Mouse (Mus musculus): Measurements from ENCODE around the gene Thap3. TPM values are rescaled to one million over a fixed set of nuclear protein-coding genes. Genes with fewer than 3 reads are reported as not detected.

The Thap3 gene
- polyA plus RNA-seq, 1 experiment, result 23.6 TPM

DNA sequence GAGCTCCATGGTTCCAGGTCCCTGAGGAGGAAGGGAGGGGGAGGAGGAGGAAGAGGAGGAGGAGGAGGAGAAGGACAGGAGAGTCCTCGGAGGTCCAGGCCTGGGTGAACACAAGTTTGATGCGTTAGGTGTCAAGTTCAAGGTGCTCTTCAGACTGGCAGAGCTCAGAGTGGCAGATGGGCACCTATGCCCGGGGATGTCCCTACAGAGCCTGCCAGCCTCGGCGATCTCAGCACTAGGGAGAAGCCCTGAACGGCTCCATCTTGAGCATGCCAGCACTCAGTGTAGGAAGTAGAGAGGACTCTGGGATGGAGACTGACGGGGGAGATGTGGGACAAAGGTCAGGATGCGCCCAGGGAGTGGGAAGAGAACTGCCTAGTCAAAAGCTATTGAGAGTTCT, 2.1 kb downstream of the Thap3 start:
- Histone ChIP-seq H3K4me1 (ENCODE audit: control insufficient read depth, insufficient read depth, low read length) (no peaks in the 10 kb centered on the region; the same call in 1 of the 2 replicates), H3K27ac (ENCODE audit: control insufficient read depth, insufficient read depth, low read depth, low read length, poor library complexity) (no peak overlapping the region), H3K4me3 (replicated peaks; ENCODE audit: control insufficient read depth, low read depth, low read length) (no peak overlapping the region)
- TF ChIP-seq POLR2A (IDR thresholded peaks at IDR 0.05; ENCODE audit: borderline replicate concordance, control insufficient read depth, low read depth, low read length) (no peak), CTCF (IDR thresholded peaks at IDR 0.05; ENCODE audit: control insufficient read depth, insufficient read depth, low read length) (no peak)
- WGBS, result 82% methylated on average over 8 of the region's 8 CpGs

DNA sequence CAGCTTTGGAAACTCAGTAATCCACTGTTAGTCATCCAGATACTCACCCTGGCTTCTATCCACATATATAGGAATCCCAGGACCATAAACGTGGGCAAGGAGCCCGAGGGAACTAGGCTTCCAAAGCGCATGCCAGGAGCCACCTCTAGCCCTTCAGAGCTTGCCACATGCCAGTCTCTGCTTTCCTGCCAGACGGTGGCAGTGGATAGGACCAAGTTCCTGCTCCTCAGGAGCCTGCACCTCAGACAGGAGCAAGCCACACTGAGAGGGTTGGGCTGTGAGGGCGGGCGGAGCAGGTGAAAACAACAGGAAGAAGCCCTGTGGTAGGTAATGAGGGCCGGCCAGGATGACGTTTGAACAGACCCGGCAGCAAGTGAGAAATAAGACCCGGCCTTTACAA, 2.9 kb downstream of the Thap3 start:
- no peak overlapping the region for H3K27ac ChIP-seq (ENCODE audit: control insufficient read depth, insufficient read depth, low read depth, low read length, poor library complexity)
- H3K4me3 ChIP-seq (replicated peaks; ENCODE audit: control insufficient read depth, low read depth, low read length), result no peak overlapping the region
- 54% methylated on average over 10 of the region's 10 CpGs for WGBS
- H3K4me1 ChIP-seq (ENCODE audit: control insufficient read depth, insufficient read depth, low read length), result no peaks in the 10 kb centered on the region; the same call in 1 of the 2 replicates
- TF ChIP-seq POLR2A (IDR thresholded peaks at IDR 0.05; ENCODE audit: borderline replicate concordance, control insufficient read depth, low read depth, low read length) (no peak), CTCF (IDR thresholded peaks at IDR 0.05; ENCODE audit: control insufficient read depth, insufficient read depth, low read length) (no peak)

DNA sequence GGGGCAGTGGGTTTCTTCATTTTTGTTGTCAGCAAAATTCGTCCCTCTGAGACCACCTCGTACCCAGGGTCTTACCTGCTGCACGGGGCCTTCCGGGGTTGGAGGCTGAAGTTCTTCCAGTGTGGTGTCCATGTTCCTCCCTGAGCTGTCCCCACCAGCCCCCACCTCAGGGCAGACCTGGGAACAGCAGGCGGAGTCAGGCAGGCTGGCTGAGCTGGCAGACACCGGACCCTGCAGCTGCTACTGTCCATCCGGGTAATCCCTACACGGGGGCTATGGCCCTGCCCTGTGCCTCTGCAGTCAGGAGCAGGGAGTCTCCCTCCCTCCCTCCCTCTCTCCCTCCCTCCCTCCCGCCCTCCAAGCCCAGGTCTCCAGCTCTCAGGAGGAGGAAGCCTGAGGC, 5.2 kb downstream of the Thap3 start:
- WGBS, result 86% methylated on average over 9 of the region's 9 CpGs
- Histone ChIP-seq H3K4me3 (replicated peaks; ENCODE audit: control insufficient read depth, low read depth, low read length) (no peak overlapping the region), H3K27ac (ENCODE audit: control insufficient read depth, insufficient read depth, low read depth, low read length, poor library complexity) (no peak overlapping the region), H3K4me1 (ENCODE audit: control insufficient read depth, insufficient read depth, low read length) (no peaks in the 10 kb centered on the region; the same call in 1 of the 2 replicates)
- no peak for TF ChIP-seq POLR2A (IDR thresholded peaks at IDR 0.05; ENCODE audit: borderline replicate concordance, control insufficient read depth, low read depth, low read length)

DNA sequence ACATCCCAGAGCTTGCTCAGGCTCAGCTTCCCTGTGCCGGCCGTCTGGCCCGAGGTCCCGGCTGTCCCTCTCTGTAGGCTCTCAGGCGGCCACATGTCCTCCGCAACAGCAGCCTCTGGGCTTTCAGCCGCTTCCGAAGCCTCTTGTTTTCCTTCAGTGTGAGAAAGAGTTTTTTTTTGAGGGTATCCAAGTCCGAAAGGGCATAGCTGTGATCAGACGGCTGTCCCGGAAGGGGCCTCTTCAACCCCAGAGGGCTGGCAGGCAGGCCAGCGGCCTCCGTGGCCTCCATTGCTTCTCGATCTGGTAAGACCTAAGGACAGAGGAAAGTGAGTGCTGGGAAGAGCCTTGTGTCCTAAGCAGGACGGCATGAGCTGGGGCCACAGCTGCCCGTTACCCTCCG, 5.8 kb downstream of the Thap3 start:
- Histone ChIP-seq H3K4me1 (ENCODE audit: control insufficient read depth, insufficient read depth, low read length) (0 out of 2 replicates have a peak, but pooled peaks cover 1% of the 10 kb centered on the region), H3K27ac (ENCODE audit: control insufficient read depth, insufficient read depth, low read depth, low read length, poor library complexity) (no peak overlapping the region), H3K4me3 (replicated peaks; ENCODE audit: control insufficient read depth, low read depth, low read length) (no peak overlapping the region)
- TF ChIP-seq POLR2A (IDR thresholded peaks at IDR 0.05; ENCODE audit: borderline replicate concordance, control insufficient read depth, low read depth, low read length), result no peak
- TF ChIP-seq CTCF (IDR thresholded peaks at IDR 0.05; ENCODE audit: control insufficient read depth, insufficient read depth, low read length), result no peak
- 83% methylated on average over 17 of the region's 17 CpGs for WGBS

DNA sequence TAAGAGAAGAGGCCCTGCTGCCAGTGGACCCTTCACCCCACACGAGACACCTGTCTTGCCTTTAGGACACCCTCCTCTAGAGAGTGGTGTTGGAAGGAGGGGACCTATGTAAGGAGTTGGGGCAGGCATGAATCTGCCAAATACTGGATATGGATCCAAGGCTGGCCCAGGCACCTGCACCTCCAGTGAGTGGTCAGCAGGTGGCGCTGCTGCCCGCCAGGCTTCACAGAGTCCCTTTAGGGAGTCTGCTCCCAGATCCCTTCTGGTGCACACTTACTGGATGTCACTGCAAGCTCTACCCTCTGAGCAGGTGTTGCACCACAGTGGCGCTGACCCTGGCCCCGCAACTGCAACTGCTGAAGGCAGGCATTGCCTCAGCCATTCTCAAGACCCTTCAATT, 7.4 kb downstream of the Thap3 start:
- 10% methylated on average over 5 of the region's 5 CpGs for WGBS
- Histone ChIP-seq H3K4me1 (ENCODE audit: control insufficient read depth, insufficient read depth, low read length) (0 out of 2 replicates have a peak, but pooled peaks cover 2% of the 10 kb centered on the region), H3K27ac (ENCODE audit: control insufficient read depth, insufficient read depth, low read depth, low read length, poor library complexity) (no peak overlapping the region), H3K4me3 (replicated peaks; ENCODE audit: control insufficient read depth, low read depth, low read length) (no peak overlapping the region)
- no peak for TF ChIP-seq POLR2A (IDR thresholded peaks at IDR 0.05; ENCODE audit: borderline replicate concordance, control insufficient read depth, low read depth, low read length)
- peak; percentile 99 for TF ChIP-seq CTCF (IDR thresholded peaks at IDR 0.05; ENCODE audit: control insufficient read depth, insufficient read depth, low read length)

DNA sequence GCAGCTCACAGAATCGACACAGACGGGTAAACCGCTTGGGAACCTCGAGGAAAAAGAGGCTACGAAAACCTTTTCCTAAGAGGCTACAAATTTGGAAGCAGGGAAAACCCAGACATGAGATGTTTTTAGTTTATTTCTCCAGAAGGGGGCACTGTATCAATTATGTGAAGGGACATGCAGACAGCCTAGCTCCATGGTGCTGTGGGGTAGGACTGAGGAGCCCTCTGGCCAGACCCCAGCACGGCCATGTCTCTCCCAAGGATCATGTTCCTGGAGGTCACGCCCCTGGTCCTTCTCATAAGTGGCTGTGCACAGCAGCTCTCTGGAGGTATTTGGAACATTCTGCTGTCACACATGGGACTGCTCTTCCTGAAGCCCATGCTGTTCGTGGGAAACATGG, 8.1 kb downstream of the Thap3 start:
- 78% methylated on average over 8 of the region's 8 CpGs for WGBS
- Histone ChIP-seq H3K4me3 (replicated peaks; ENCODE audit: control insufficient read depth, low read depth, low read length) (no peak overlapping the region), H3K27ac (ENCODE audit: control insufficient read depth, insufficient read depth, low read depth, low read length, poor library complexity) (no peak overlapping the region), H3K4me1 (ENCODE audit: control insufficient read depth, insufficient read depth, low read length) (0 out of 2 replicates have a peak, but pooled peaks cover 2% of the 10 kb centered on the region)
- TF ChIP-seq CTCF (IDR thresholded peaks at IDR 0.05; ENCODE audit: control insufficient read depth, insufficient read depth, low read length), result no peak
- TF ChIP-seq POLR2A (IDR thresholded peaks at IDR 0.05; ENCODE audit: borderline replicate concordance, control insufficient read depth, low read depth, low read length), result no peak

DNA sequence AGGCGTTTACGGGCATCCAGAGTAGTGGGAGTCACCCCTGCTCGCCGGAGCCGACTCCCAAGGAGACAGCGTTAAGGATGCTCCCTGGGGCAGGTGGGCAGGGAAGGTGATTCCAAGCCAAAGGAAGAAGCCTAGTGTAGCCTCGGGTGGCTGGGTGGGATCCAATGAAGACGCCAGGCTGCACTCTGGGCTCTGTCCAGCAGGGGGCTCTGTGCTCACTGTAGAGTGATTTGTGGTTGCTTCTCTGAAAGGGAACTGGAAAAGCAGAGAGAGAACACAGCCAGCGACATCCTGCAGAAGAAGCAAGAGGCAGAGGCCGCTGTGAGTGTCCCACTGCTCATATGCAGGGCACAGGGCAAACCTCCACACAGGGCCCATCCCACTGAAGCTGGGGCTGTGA, 11.0 kb downstream of the Thap3 start:
- H3K4me3 ChIP-seq (replicated peaks; ENCODE audit: control insufficient read depth, low read depth, low read length), result no peak overlapping the region
- peak overlapping the region; percentile 18; the same call in 1 of the 2 replicates for H3K27ac ChIP-seq (ENCODE audit: control insufficient read depth, insufficient read depth, low read depth, low read length, poor library complexity)
- TF ChIP-seq POLR2A (IDR thresholded peaks at IDR 0.05; ENCODE audit: borderline replicate concordance, control insufficient read depth, low read depth, low read length), result no peak
- peak; percentile 86 for TF ChIP-seq CTCF (IDR thresholded peaks at IDR 0.05; ENCODE audit: control insufficient read depth, insufficient read depth, low read length)
- WGBS, result 42% methylated on average over 10 of the region's 10 CpGs
- 0 out of 2 replicates have a peak, but pooled peaks cover 2% of the 10 kb centered on the region for H3K4me1 ChIP-seq (ENCODE audit: control insufficient read depth, insufficient read depth, low read length)

DNA sequence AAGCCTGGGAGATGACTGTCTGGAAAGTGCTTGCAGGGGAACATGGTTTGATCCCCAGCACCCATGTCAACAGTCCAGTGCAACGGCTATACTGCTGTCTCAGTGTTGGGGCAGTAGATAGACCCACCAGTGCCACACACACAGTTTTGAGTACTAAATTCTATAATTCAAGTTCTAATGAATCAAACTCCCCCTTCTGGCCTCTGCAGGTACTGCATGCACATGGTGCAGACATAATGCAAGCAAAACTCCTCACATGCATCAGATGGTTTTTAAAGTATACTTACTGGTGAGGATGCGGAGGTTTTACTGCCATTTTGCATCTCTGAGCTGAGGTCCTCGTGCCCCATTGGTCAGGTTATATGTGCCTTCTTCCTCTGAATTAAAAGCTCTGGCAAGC, 13.4 kb downstream of the Thap3 start:
- Histone ChIP-seq H3K27ac (ENCODE audit: control insufficient read depth, insufficient read depth, low read depth, low read length, poor library complexity) (no peak overlapping the region), H3K4me1 (ENCODE audit: control insufficient read depth, insufficient read depth, low read length) (0 out of 2 replicates have a peak, but pooled peaks cover 2% of the 10 kb centered on the region), H3K4me3 (replicated peaks; ENCODE audit: control insufficient read depth, low read depth, low read length) (no peak overlapping the region)
- WGBS, result 84% methylated on average over 3 of the region's 3 CpGs
- no peak for TF ChIP-seq POLR2A (IDR thresholded peaks at IDR 0.05; ENCODE audit: borderline replicate concordance, control insufficient read depth, low read depth, low read length)
- TF ChIP-seq CTCF (IDR thresholded peaks at IDR 0.05; ENCODE audit: control insufficient read depth, insufficient read depth, low read length), result no peak
